Mouse (Mus musculus): ENCODE measurements around the gene Snrnp200.
A peak's percentile ranks its signal among the peaks of the same experiment; 100 is the strongest.
"Not testable (repeated sequence)": the region's sequence is repeated elsewhere in the genome, so short reads cannot be mapped to it uniquely, and the experiment has no call there.

The Snrnp200 gene

GRCm38 (mm10) chr2:127207547-127208451 is at the start of gene Snrnp200, which contains the start of gene 1810024B03Rik:
Snrnp200 (plus strand) TSS chr2:127208386.
1810024B03Rik (minus strand) TSS chr2:127208280.
- DNase-seq (ENCODE audit: low spot score) = peak; percentile 97

GRCm38 (mm10) chr2:127165675-127166074 is 42.5 kb upstream of the Snrnp200 start:
- no peak for DNase-seq (ENCODE audit: low spot score)

GRCm38 (mm10) chr2:127166261-127166660 is 41.9 kb upstream of the Snrnp200 start:
- peak; percentile 50 for DNase-seq (ENCODE audit: low spot score)

GRCm38 (mm10) chr2:127182598-127183381 is 25.4 kb upstream of the Snrnp200 start:
- DNase-seq (ENCODE audit: low spot score) = peak; percentile 81

GRCm38 (mm10) chr2:127189574-127189973 is 18.6 kb upstream of the Snrnp200 start:
- no peak for DNase-seq (ENCODE audit: low spot score)

- DNase-seq (ENCODE audit: low spot score) = peak; percentile 62
Observed at GRCm38 (mm10) chr2:127204932-127205331, 3.3 kb upstream of the Snrnp200 start.

- not testable (repeated sequence) for DNase-seq (ENCODE audit: low spot score)
Observed at GRCm38 (mm10) chr2:127205936-127206335, 2.2 kb upstream of the Snrnp200 start.

- no peak for DNase-seq (ENCODE audit: low spot score)
Observed at GRCm38 (mm10) chr2:127206916-127207315, 1.3 kb upstream of the Snrnp200 start.

- DNase-seq (ENCODE audit: low spot score) = no peak
Observed at GRCm38 (mm10) chr2:127208452-127208769, 225 bp downstream of the Snrnp200 start.

- DNase-seq (ENCODE audit: low spot score) = no peak
Observed at GRCm38 (mm10) chr2:127210701-127211100, 2.5 kb downstream of the Snrnp200 start.

- no peak for DNase-seq (ENCODE audit: low spot score)
Observed at GRCm38 (mm10) chr2:127217746-127218145, 9.6 kb downstream of the Snrnp200 start.

- no peak for DNase-seq (ENCODE audit: low spot score)
Observed at GRCm38 (mm10) chr2:127225261-127225660, 17.1 kb downstream of the Snrnp200 start.

- no peak for DNase-seq (ENCODE audit: low spot score)
Observed at GRCm38 (mm10) chr2:127237897-127238610, 29.9 kb downstream of the Snrnp200 start.

- no peak for DNase-seq (ENCODE audit: low spot score)
Observed at GRCm38 (mm10) chr2:127240065-127240464, 31.9 kb downstream of the Snrnp200 start.

GRCm38 (mm10) chr2:127247592-127248333 is 39.6 kb downstream of the Snrnp200 start, which contains the start of the genes Ciao1 and Tmem127:
Ciao1 (minus strand) TSS chr2:127247816.
Tmem127 (plus strand) TSS chr2:127247908.
- DNase-seq (ENCODE audit: low spot score) = peak; percentile 98

GRCm38 (mm10) chr2:127248334-127249004 is 40.3 kb downstream of the Snrnp200 start:
- DNase-seq (ENCODE audit: low spot score) = peak; percentile 45

GRCm38 (mm10) chr2:127250291-127251008 is 42.3 kb downstream of the Snrnp200 start:
- DNase-seq (ENCODE audit: low spot score) = no peak

- DNase-seq (ENCODE audit: low spot score) = no peak
Observed at GRCm38 (mm10) chr2:127251457-127251856, 43.3 kb downstream of the Snrnp200 start.

- DNase-seq (ENCODE audit: low spot score) = no peak
Observed at GRCm38 (mm10) chr2:127251880-127252527, 43.8 kb downstream of the Snrnp200 start.

- no peak for DNase-seq (ENCODE audit: low spot score)
Observed at GRCm38 (mm10) chr2:127252787-127253186, 44.6 kb downstream of the Snrnp200 start.
